Mouse (Mus musculus) lung, adult 2 months (tissue): ENCODE measurements around the gene Pkd1l3. TPM values are rescaled to one million over a fixed set of nuclear protein-coding genes. Genes with fewer than 3 reads are reported as not detected.

Experiments used
- DNase-seq: peaks from one replicate; pipeline ENCODE4 v3.0.0; 2022
- H3K4me1 ChIP-seq: fragments of 200-500 bp; 2 replicates; pipeline ENCODE4 v1.6.1; 2011; ENCODE audit warnings: low read length; ENCODE audit not compliant: control insufficient read depth, insufficient read depth
- H3K4me3 ChIP-seq: fragments of 200-500 bp; replicated peaks from 2 replicates; pipeline ENCODE3; 2011; ENCODE audit warnings: low read depth, mild to moderate bottlenecking, control low read depth, low read length; ENCODE audit errors: extremely low read depth
- CTCF ChIP-seq: fragments of 200-500 bp; IDR thresholded peaks from 2 replicates; pipeline ENCODE4 v1.5.1; 2011; ENCODE audit warnings: mild to moderate bottlenecking, low read length, control low read depth; ENCODE audit not compliant: insufficient read depth
- POLR2A ChIP-seq: fragments of 200-500 bp; IDR thresholded peaks from 2 replicates; pipeline ENCODE4 v1.6.1; 2011; ENCODE audit warnings: low read depth, mild to moderate bottlenecking, control low read depth, low read length, borderline replicate concordance; ENCODE audit errors: extremely low read depth
- WGBS: fragments of 180-500 bp; shearing (Covaris S2); methylation state at CpG from one replicate; pipeline ENCODE4 v1.1.7; 2018; 5-methylcytosine and 5-hydroxymethylcytosine counted together
- polyA plus RNA-seq: library from polyadenylated mRNA; depleted of rRNA; stranded (reverse); fragments of >200 nt; gene quantifications from 2 replicates; pipeline ENCODE4 v1.2.3, GENCODE M21; 2012; rRNA removed

Gene Pkd1l3
- 0.05 and 0.08 TPM in 2 replicates for polyA plus RNA-seq

DNA sequence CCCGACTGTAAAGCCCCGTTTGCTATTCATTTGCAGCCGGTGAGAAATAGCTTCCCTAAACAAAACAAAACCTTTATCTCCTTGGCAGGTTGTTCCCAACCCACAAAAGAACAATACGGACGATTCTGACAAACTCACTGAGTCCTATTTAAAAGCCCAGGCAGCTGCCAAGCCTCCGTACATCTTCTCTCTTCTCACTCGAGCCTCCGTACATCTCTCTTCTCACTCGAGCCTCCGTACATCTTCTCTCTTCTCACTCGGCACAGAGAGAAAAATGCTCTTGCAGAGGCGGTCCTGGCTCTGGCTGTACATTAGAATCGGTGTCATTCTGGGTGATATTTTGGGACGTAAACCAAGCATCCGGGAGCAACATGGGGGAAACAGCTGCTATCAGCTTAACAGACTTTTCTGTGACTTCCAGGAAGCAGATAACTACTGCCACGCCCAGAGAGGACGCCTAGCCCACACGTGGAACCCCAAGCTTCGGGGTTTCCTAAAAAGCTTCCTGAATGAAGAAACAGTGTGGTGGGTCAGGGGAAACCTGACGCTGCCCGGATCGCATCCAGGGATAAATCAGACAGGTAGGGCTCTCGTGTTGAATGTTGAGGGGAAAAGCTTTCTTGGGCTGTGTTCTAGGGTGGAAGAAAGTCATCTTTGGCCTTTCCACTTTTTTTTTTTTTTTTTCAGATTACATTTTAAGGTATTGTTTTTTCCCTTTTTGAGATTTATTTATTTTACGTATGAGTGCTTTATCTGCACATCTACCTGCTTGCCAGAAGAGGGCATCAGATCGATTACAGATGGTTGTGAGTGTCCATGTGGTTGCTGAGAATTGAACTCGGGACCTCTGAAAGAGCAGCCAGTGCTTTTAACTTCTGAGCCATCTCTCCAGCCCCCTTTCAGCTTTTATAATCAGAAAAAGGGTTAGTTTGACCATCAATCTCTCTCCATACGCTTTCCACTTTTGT, at the start of gene Pkd1l3:
Gene Pkd1l3, plus strand, starts transcription at position 275 of the 968 bp plus-strand sequence.
- no peak within 1 kb of the TSS for H3K4me3 ChIP-seq
- no peak for DNase-seq
- H3K4me1 ChIP-seq = no peaks in the 10 kb centered on the region
- TF ChIP-seq CTCF (no peak), POLR2A (no peak)
- 33% methylated on average over 27 of the region's 27 CpGs for WGBS

DNA sequence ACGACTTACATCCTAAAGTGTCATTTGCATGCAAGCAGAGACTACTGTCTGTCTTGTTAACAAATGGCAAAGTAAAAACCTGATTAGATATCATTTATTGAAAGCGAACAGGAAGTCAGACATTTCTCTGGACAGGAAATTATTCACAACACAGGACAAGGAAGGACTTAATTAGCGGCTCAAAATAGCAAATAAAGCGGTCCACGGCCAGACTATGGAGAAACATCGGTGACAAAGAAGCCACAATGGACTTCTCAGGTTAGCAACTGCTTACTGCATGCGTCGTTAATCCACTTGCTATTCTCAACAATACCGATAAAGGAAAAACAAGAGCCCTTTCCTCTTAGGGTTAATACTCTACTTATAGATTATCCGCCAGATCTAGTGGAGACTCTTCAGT, 49.6 kb upstream of the Pkd1l3 start:
- no peak for TF ChIP-seq POLR2A
- TF ChIP-seq CTCF = no peak
- WGBS = 3% methylated on average over 10 of the region's 10 CpGs
- H3K4me1 ChIP-seq = no peaks in the 10 kb centered on the region; the same call in 1 of the 2 replicates
- H3K4me3 ChIP-seq = peak overlapping the region; percentile 91
- DNase-seq = no peak

DNA sequence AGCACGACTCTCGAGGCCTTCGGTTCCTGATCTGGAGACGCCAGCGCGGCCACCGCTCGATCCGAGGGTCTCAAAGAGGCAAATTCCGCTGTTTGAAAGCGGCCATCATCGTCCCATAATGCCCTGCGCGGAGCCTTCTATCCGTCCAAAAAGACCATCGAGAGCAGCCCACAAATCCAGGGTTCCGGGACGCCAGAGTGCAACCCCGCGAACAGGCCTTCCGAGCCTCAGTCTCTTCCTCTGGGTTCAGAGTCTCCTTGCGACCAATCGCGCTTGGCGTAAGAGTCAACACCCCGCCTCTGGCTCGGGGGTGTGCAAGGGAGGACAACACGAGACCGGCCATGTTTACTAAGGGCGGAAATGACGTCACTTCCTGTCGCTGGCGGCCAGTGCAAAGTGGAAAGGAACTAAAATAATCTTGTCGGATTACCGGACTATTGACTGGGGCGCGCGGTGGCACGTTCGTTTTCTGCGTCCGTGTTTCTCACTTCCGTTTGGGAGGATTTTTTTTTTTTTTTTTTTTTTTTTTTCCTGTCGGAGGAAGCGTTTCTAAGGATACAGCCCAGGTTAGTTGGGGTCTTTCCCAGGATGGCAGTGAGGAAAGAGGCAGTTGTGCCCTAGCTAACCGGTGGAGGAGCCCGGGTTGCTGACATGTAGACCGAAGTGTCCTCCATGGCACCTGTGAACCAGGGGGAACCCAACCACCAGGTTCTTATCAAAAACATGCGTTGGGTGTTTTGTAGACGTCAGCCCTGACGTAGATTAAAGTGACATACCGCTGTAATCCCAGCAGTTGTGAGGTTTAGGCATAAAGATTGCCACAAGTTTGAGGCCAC, 48.6 kb upstream of the Pkd1l3 start, which contains the start of the genes Dhx38 and Txnl4b:
Gene Dhx38, minus strand, starts transcription at position 364 of the 836 bp plus-strand sequence.
Gene Txnl4b, plus strand, starts transcription at position 395 of the 836 bp plus-strand sequence.
- TF ChIP-seq CTCF (no peak), POLR2A (peak; percentile 56; the same call in 1 of the 2 replicates)
- no peaks in the 10 kb centered on the region; the same call in 1 of the 2 replicates for H3K4me1 ChIP-seq
- peak within 1 kb of the TSS; percentile 91 for H3K4me3 ChIP-seq
- peak; percentile 99 for DNase-seq
- under 1% methylated on average over 52 of the region's 52 CpGs for WGBS

DNA sequence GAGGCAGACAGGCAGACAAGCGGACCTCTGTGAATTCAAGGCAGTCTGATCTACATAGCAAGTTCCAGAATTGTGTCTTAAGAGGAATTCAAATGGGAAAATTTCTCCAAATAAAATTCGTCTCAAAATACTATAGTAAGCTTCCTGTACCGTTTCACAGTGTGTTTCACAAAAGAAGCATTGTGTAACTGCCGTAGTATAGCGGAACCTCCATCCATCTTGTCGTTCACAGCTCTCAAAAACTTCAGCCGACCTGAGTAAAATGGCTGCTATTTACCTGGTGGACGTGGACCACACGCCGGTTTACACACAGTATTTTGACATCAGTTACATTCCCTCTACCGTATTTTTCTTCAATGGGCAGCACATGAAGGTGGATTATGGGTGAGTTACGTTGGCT, 43.2 kb upstream of the Pkd1l3 start:
- no peak for DNase-seq
- H3K4me3 ChIP-seq = no peak overlapping the region
- H3K4me1 ChIP-seq = no peaks in the 10 kb centered on the region
- TF ChIP-seq CTCF = no peak
- no peak for TF ChIP-seq POLR2A
- 81% methylated on average over 12 of the region's 12 CpGs for WGBS

DNA sequence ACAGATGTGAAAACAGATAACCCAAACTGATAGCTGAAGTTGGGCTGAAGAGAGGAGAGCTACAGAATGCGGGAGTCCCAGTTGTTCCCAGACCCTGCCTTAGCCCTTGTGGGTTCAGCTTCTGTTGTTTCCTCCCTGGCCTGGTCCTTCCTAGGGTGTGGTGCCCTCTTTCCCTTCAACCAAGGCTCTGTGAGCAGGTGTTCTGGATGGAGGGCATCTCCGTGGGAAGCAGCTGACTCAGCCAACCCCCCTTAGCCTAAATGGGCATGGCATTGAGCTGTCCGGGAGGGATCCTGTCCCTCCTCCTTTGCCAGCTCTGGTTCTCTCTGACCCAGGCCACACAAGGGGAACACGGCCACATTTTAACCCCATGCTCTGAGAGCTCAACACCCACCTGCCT, 38.0 kb upstream of the Pkd1l3 start:
- no peak for TF ChIP-seq CTCF
- no peak for TF ChIP-seq POLR2A
- 57% methylated on average over 4 of the region's 4 CpGs for WGBS
- DNase-seq = no peak
- peak overlapping the region; percentile 33 for H3K4me3 ChIP-seq
- H3K4me1 ChIP-seq = no peaks in the 10 kb centered on the region

DNA sequence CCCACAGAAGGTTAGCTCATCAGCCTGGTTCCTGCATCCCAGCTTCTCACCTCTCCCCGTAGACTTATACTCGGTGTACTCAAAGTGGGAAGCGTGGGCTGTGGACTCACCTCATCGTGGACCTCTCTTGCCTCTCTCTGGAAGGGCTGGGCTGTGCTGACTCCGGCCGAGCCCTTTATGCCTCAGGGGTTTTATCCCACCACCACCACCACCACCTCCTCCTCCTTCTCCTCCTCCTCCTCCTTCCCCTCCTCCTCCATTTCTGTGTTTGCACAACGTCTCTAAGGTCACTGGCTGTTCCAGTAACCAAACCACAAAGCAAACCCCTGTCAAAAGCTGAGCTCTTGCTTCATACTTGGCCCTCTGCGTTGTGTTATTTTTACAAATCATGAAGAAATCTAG, 35.4 kb upstream of the Pkd1l3 start, which contains the start of gene Hp:
Gene Hp, minus strand, starts transcription at position 273 of the 402 bp plus-strand sequence.
- DNase-seq = peak; percentile 52
- WGBS = 38% methylated on average over 8 of the region's 8 CpGs
- Histone ChIP-seq H3K4me3 (peak within 1 kb of the TSS; percentile 66), H3K4me1 (no peaks in the 10 kb centered on the region)
- TF ChIP-seq CTCF = no peak
- peak; percentile 80; the same call in 1 of the 2 replicates for TF ChIP-seq POLR2A

DNA sequence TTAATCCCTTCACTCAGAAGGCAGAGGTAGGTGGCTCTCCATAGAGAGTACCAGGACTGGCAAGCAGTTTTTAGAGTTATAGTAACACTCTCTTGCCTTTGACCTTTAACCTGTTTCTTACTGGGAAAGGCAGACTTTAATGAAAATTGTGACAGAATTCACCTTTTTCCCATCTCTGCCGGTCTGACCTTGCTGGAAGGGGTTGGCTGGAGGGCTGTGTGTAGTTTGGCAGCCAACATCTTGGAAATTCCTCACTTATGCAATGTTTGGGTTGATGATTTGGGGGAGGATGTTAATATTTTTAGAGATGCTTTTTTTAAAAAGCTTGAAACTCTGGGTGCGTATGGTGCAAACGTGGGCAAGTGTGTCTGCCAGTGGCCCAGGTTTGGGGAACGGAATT, 30.0 kb upstream of the Pkd1l3 start:
- Histone ChIP-seq H3K4me1 (no peaks in the 10 kb centered on the region; the same call in 1 of the 2 replicates), H3K4me3 (no peak overlapping the region)
- TF ChIP-seq POLR2A = no peak
- TF ChIP-seq CTCF = no peak
- WGBS = 63% methylated on average over 4 of the region's 4 CpGs
- no peak for DNase-seq

DNA sequence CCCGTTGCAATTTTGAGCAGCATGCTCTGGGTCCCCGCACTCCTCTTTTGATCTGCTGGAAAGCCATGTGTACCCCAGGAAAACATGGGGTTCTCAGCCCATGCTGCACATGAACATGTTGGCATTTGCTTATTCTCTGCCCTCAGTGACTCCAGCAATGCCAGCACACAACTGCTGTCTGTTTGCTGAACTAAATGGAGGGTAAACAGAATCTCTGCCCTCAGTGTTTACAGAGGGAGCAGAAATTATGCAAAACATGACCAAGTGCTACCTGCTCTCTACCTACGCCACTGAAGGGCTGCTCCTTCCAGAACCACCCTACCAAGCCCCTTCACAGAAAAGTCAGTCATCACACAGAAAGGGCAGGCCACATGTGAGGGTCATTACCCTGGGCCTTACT, 29.5 kb upstream of the Pkd1l3 start:
- Histone ChIP-seq H3K4me3 (no peak overlapping the region), H3K4me1 (no peaks in the 10 kb centered on the region; the same call in 1 of the 2 replicates)
- DNase-seq = peak; percentile 20
- TF ChIP-seq CTCF = no peak
- TF ChIP-seq POLR2A = no peak
- WGBS = 62% methylated on average over 3 of the region's 3 CpGs

DNA sequence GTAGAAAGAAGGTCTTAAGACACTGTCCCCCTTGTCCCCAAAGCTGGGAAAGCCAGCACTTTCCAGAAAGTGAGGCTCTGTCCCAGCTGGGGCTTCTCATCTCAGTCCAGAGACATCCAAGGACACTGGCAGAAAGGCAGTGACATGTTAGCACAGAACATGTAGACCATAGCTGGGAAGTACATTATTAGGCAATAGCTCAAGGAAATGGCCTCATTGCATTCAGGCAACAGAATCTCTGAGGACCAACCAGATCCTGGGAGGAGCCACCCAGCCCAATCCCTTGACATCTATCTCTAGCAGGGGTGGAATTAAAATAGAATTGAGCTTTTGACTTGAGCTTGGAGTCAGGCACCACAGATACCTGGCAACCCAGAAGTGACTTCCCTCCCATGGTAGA, 28.7 kb upstream of the Pkd1l3 start:
- TF ChIP-seq CTCF (no peak), POLR2A (no peak)
- H3K4me1 ChIP-seq = no peaks in the 10 kb centered on the region; the same call in 1 of the 2 replicates
- DNase-seq = no peak
- H3K4me3 ChIP-seq = no peak overlapping the region
